Mouse (Mus musculus) limb, embryonic 11.5 days (tissue): ENCODE data around the gene Rtn3. TPM values are rescaled to one million over a fixed set of nuclear protein-coding genes. Genes with fewer than 3 reads are reported as not detected.

Source experiments
- ATAC-seq: fragments of 200-750 bp; cut with Nextera tagmentation; 2 replicates; pipeline ENCODE4 v1.8.0; 2017; ENCODE audit warnings: low read depth; ENCODE audit not compliant: insufficient number of reproducible peaks, low FRiP score, low TSS enrichment
- DNase-seq: peaks from one replicate; pipeline ENCODE4 v3.0.0-alpha.2; 2015; ENCODE audit warnings: low spot score
- H3K27ac ChIP-seq: fragments of 300-500 bp; sonication (generic); replicated peaks from 2 replicates; pipeline ENCODE4 v1.5.1; 2014; ENCODE audit warnings: low read depth, mild to moderate bottlenecking, low read length
- H3K27me3 ChIP-seq: fragments of 300-500 bp; sonication (generic); 2 replicates; pipeline ENCODE4 v1.6.1; 2014; ENCODE audit warnings: mild to moderate bottlenecking, low read length, mixed read lengths; ENCODE audit not compliant: control insufficient read depth, insufficient read depth
- H3K36me3 ChIP-seq: fragments of 300-500 bp; sonication (generic); 2 replicates; pipeline ENCODE4 v1.6.1; 2014; ENCODE audit warnings: mild to moderate bottlenecking, low read length, moderate library complexity, mixed read lengths; ENCODE audit not compliant: control insufficient read depth, insufficient read depth
- H3K4me1 ChIP-seq: fragments of 300-500 bp; sonication (generic); 2 replicates; pipeline ENCODE4 v1.6.1; 2014; ENCODE audit warnings: low read length, mixed read lengths; ENCODE audit not compliant: control insufficient read depth, insufficient read depth
- H3K4me2 ChIP-seq: fragments of 300-500 bp; sonication (generic); 2 replicates; pipeline ENCODE4 v1.6.1; 2014; ENCODE audit warnings: low read depth, mild to moderate bottlenecking, moderate library complexity; ENCODE audit not compliant: severe bottlenecking
- H3K4me3 ChIP-seq: fragments of 300-500 bp; sonication (generic); 2 replicates; pipeline ENCODE4 v1.5.1; 2014; ENCODE audit warnings: low read depth, low read length
- H3K9ac ChIP-seq: fragments of 300-500 bp; sonication (generic); 2 replicates; pipeline ENCODE4 v1.6.1; 2014; ENCODE audit warnings: mild to moderate bottlenecking, low read length
- H3K9me3 ChIP-seq: fragments of 300-500 bp; sonication (generic); 2 replicates; pipeline ENCODE4 v1.6.1; 2016; ENCODE audit warnings: low read length; ENCODE audit not compliant: control insufficient read depth
- WGBS: fragments of 180-500 bp; shearing (Covaris S2); extraction: QIAGEN DNeasy Blood & Tissue Kit; methylation state at CpG from one replicate; pipeline ENCODE4 v1.1.7; 2014; 5-methylcytosine and 5-hydroxymethylcytosine counted together
- microRNA-seq: library from miRNA; unstranded; fragments of <30 nt; microRNA quantifications from one replicate; pipeline ENCODE4, GENCODE M21; 2016
- polyA plus RNA-seq: library from polyadenylated mRNA; unstranded; fragments of >200 nt; fragmentation: Nextera tagmentation; extraction: Ambion mirVana; gene quantifications from 2 replicates; pipeline ENCODE4 v1.2.1, GENCODE M21; 2014

The Rtn3 gene
- polyA plus RNA-seq, 1 experiment from 2014 or later: 94.1 TPM

DNA sequence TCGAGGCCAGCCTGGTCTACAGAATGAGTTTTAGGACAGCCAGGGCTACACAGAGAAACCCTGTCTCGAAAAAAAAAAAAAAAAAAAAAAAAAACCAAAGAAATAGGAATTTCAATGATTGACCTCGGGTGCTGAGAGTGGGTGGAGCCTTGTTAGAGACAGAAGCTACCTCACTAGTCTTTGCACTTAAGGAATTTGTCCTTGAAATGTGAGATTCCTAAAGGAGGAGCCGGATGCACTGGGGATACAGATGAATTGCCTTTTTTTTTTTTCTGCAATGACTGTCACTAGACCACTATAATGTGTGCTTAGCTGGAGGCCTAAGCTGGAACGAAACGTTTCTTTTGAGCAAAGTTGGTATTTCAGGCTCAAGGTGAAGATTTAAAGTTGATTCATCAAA lies 94.6 kb downstream of the Rtn3 start:
- no peak for DNase-seq
- Histone ChIP-seq H3K27ac (no peak overlapping the region), H3K36me3 (no peaks in the 10 kb centered on the region), H3K9me3 (peaks cover 7% of the 10 kb centered on the region; the same call in 1 of the 2 replicates), H3K4me3 (no peak overlapping the region), H3K9ac (no peak overlapping the region), H3K27me3 (no peaks in the 10 kb centered on the region), H3K4me1 (peaks cover 3% of the 10 kb centered on the region; the same call in 1 of the 2 replicates), H3K4me2 (no peak overlapping the region)
- 89% methylated on average over 6 of the region's 6 CpGs for WGBS
- no peak for ATAC-seq

DNA sequence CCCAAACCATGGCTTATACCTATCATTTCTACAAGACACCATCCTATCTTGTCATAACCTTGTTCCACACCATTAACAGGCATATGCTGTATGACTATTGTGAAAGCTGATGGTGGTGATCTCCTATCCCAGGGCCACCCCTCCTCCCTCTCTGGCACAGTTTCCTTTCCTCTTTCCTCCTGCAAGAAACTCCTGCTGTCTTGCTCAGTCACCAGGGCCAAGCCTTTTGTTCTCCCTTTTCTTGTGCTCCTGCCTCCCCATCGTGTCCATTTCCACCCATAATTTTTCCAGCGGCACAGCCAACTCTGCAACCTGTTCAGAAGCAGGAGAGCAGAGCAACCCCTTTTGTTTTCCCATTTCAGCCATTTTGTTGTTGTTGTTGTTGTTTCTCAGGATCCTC lies 97.0 kb downstream of the Rtn3 start:
- Histone ChIP-seq H3K36me3 (no peaks in the 10 kb centered on the region), H3K4me1 (peaks cover 11% of the 10 kb centered on the region), H3K4me3 (no peak overlapping the region), H3K27ac (no peak overlapping the region), H3K4me2 (no peak overlapping the region), H3K9me3 (peaks cover 7% of the 10 kb centered on the region; the same call in 1 of the 2 replicates), H3K27me3 (no peaks in the 10 kb centered on the region), H3K9ac (no peak overlapping the region)
- DNase-seq (no peak), ATAC-seq (no peak)
- WGBS: 74% methylated on average over 2 of the region's 2 CpGs

DNA sequence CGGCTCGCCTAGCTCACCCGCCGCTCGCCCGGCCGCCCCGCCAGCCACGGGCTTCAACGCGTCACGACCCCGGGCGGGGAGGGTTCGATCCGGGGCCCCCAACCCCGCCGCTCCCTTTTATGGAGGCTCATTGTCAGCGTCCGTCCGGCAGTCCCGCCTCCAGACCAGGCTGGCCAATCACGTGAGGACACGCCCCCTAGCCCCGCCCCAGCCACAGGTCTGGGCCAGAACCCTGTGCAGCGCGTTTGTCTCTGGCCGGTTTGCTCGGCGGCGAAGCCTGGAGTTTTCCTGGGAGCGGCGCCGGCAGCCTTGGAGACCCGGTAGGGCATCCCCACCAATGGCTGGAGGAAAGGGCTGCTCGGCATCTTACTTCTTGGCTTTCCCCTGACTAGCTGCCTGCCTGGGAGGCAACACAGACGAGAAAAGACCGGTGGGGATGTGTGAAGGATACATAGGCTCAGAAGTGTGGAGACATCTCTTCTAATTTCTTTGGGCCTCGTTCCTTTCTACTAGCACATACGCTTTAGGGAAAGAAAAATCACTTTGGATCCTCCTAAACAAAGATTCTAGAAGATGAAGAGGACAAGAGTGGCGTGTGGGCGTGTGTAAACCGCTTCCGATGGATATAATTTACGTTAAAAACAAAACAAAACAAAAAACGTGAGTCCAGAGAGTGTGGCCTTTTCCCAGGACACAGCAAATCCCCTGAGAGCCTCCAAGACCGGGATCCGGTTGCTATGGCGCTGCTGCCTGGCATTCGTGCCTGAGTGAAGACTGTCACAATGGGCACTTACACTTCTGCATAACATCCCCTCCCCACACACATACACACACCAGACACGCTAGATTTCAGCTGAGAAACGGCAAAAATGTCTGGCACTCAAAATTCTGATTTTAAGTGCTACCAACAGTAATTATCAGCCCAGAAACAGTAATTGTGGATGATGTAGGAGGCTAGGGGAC lies 99.9 kb downstream of the Rtn3 start, which contains the start of gene Spindoc:
Spindoc (minus strand) TSS at position 92 of the 963 bp plus-strand sequence.
- DNase-seq (peak; percentile 99), ATAC-seq (peak; percentile 99)
- H3K4me2 ChIP-seq: peak within 1 kb of the TSS; percentile 88

DNA sequence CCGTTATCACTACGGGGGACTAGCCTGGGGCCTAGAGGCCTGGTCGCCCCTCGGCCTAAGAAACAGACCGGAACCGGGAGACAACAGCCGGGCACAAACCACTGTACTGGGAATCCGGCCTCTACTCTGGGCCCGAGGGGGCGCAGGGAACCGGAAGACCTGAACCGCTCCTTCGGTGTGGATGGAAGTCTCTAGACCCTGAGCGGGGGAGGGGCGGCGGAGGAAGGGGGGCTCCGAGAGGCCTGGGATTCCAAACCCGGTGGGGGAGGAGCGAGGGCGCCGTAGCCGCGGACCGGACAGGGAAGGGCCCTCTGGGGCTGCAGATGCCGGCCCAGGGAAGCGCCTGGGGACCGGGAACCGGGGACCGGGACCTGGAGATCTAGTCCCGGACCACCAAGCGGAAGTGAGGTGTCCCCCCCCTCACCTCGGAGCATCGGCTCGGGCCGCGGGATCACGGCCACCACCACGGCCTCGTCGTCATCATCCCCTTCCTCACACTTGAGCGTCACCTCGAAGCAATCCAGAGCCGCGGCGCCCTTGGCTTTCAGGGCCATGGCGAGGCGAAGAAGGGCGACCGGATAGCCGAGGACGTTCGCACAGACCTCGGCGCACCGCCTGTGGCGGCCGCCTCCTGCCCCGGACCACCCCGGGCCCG lies 100.7 kb downstream of the Rtn3 start:
- no peaks in the 10 kb centered on the region; the same call in 1 of the 2 replicates for H3K9me3 ChIP-seq
- H3K4me3 ChIP-seq: peak overlapping the region; percentile 92
- peak overlapping the region; percentile 94 for H3K9ac ChIP-seq
- H3K36me3 ChIP-seq: no peaks in the 10 kb centered on the region
- under 1% methylated on average over 52 of the region's 60 CpGs for WGBS
- H3K4me1 ChIP-seq: peaks cover 11% of the 10 kb centered on the region
- H3K4me2 ChIP-seq: peak overlapping the region; percentile 88
- peak; percentile 86 for DNase-seq
- no peaks in the 10 kb centered on the region for H3K27me3 ChIP-seq
- peak; percentile 72 for ATAC-seq
- H3K27ac ChIP-seq: peak overlapping the region; percentile 92

More for the DNA sequence above, 99.9 kb downstream of the Rtn3 start, which contains the start of gene Spindoc:
- H3K27me3 ChIP-seq: no peaks in the 10 kb centered on the region
- peak within 1 kb of the TSS; percentile 92 for H3K4me3 ChIP-seq
- peak within 1 kb of the TSS; percentile 94 for H3K9ac ChIP-seq
- WGBS: 2% methylated on average over 50 of the region's 52 CpGs
- H3K4me1 ChIP-seq: peaks cover 11% of the 10 kb centered on the region
- peaks cover 4% of the 10 kb centered on the region; the same call in 1 of the 2 replicates for H3K9me3 ChIP-seq
- peak within 1 kb of the TSS; percentile 92 for H3K27ac ChIP-seq
- H3K36me3 ChIP-seq: no peaks in the 10 kb centered on the region

DNA sequence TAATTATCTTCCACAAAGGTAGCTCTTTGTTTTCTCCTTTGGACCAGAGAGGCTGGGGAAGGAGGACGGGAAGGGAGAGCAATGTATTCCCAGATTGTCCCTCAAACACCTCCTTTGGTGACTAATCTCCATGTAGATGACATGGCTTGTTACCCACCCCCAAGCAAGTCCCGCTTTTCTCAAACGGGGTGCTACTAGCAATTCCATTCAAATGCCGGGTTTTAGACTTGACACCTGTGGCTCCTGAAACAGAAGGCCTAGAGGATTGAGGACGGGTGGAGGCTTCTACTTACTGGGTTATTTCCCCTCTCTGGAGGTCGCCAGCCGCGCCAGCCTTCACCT lies 101.2 kb downstream of the Rtn3 start:
- peak overlapping the region; percentile 92 for H3K27ac ChIP-seq
- ATAC-seq (no peak), DNase-seq (no peak)
- H3K27me3 ChIP-seq: no peaks in the 10 kb centered on the region
- H3K36me3 ChIP-seq: no peaks in the 10 kb centered on the region
- no peaks in the 10 kb centered on the region; the same call in 1 of the 2 replicates for H3K9me3 ChIP-seq
- peak overlapping the region; percentile 88 for H3K4me2 ChIP-seq
- peak overlapping the region; percentile 92 for H3K4me3 ChIP-seq
- WGBS: 2% methylated on average over 8 of the region's 8 CpGs
- peak overlapping the region; percentile 94 for H3K9ac ChIP-seq
- H3K4me1 ChIP-seq: peaks cover 11% of the 10 kb centered on the region

DNA sequence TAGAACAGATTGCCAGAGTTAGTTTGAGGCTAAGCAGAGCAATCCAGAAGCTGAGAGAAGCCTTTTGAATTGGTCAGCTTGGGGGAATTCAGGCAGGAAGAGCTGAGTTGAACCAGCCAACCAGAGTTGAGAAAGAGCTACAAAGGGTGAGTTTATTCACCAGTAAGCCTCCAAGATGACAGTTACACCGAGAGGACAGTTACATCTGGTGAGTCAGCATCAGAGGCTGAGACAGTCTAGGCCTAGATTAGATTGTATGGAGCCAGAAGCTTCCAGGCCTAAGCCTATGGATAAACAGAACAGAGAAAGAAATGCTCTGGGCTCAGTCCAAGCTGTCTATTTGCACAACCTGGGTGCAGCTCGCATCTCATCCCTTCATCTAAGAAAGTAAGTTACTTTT lies 105.4 kb downstream of the Rtn3 start:
- no peak overlapping the region for H3K4me3 ChIP-seq

More for the DNA sequence above, 105.4 kb downstream of the Rtn3 start:
- Histone ChIP-seq H3K4me1 (peaks cover 6% of the 10 kb centered on the region), H3K9me3 (no peaks in the 10 kb centered on the region), H3K27ac (no peak overlapping the region), H3K9ac (no peak overlapping the region), H3K36me3 (peaks cover 28% of the 10 kb centered on the region), H3K27me3 (no peaks in the 10 kb centered on the region), H3K4me2 (no peak overlapping the region)
- whole genome bisulfite sequencing: 89% methylated on average over 2 of the region's 2 CpGs
- DNase-seq: no peak
- no peak for ATAC-seq

Small RNA genes within 50 kb of the gene (microRNA-seq; reads per million reads assigned to microRNA genes)
- gene Mir6991: 2.1 reads per million

Other genes starting within 250 kb of the Rtn3 start
- 83.9 and 85.1 TPM in 2 replicates for gene Naa40, start 242.1 kb downstream of the Rtn3 start, polyA plus RNA-seq
- 22.6 and 30.0 TPM in 2 replicates for gene Rcor2, start 216.0 kb downstream of the Rtn3 start, polyA plus RNA-seq
- 46.8 and 53.6 TPM in 2 replicates for gene Mark2, start 141.4 kb downstream of the Rtn3 start, polyA plus RNA-seq
- 35.1 and 47.9 TPM in 2 replicates for gene Spindoc, start 100.3 kb downstream of the Rtn3 start, polyA plus RNA-seq
- 10.4 and 10.6 TPM in 2 replicates for gene 2700081O15Rik, start 65.7 kb downstream of the Rtn3 start, polyA plus RNA-seq
- gene Atl3, start 10.8 kb upstream of the Rtn3 start, polyA plus RNA-seq: 10.6 and 10.9 TPM in 2 replicates
- 5.4 and 7.6 TPM in 2 replicates for gene Pla2g16, start 74.2 kb upstream of the Rtn3 start, polyA plus RNA-seq
- gene Lgals12, start 123.9 kb upstream of the Rtn3 start, polyA plus RNA-seq: 0.30 and 0.93 TPM in 2 replicates
- not detected in 2 replicates for gene Hrasls5, start 129.3 kb upstream of the Rtn3 start, polyA plus RNA-seq
- gene Slc22a19, start 228.0 kb upstream of the Rtn3 start, polyA plus RNA-seq: not detected in 2 replicates